Mouse (Mus musculus): ENCODE data around the gene Mrps36.
"Not testable (repeated sequence)": the region's sequence is repeated elsewhere in the genome, so short reads cannot be mapped to it uniquely, and the experiment has no call there.

Mrps36 gene

DNA sequence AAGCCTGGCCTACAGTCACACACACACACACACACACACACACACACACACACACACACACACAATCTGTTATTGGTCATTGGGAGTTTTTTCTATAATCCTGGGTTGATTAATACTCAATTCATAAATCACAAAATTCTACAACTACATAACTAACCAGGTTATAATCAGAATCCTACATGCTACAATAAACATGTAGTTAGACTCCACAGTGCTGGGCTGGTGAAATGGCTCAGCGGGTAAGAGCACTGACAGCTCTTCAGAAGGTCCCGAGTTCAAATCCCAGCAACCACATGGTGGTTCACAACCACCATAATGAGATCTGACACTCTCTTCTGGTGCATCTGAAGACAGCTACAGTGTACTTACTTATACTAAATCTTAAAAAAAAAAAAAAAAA is 11.7 kb downstream of the Mrps36 start:
- DNase-seq (ENCODE audit: low read depth, low spot score), result no peak

DNA sequence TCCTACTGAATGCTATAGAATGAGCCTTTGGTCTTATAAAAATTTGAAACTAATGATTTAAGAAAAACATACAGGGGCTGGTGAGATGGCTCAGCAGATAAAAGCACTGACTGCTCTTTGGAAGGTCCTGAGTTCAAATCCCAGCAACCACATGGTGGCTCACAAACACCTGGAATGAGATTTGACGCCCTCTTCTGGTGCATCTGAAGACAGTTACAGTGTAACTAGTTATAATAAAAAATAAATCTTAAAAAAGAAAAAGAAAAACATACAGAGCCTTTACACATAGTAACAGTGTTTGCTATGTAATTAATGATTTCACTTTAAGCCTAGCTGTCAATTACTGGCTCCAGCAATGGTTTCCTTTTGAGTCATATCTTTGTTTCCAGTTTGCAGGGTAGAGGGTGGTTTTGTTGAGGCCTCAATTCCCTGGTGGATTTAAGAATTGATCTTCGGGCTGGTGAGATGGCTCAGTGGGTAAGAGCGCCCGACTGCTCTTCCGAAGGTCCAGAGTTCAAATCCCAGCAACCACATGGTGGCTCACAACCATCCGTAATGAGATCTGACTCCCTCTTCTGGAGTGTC is 12.9 kb downstream of the Mrps36 start:
- not testable (repeated sequence) for DNase-seq (ENCODE audit: low read depth, low spot score)

DNA sequence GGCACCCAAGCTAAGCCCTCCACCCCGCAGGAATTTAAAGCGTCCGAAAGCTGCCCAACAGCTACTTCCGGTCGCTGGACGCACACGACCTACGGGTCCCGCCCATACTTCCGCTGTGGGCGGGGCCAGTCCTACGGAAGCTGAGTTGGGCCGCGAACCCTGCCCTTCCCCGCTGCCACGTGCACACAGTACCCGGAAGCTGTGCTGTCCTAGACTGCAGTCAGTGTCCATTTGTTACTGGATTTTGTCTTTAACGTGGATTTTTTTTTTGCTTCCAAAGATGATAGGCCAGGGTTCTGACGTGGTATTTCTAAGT is 13.6 kb downstream of the Mrps36 start, which contains the start of gene Cdk7:
TSS of gene Cdk7 (minus strand) at position 79 of the 316 bp plus-strand sequence.
- DNase-seq (ENCODE audit: low read depth, low spot score), result peak; percentile 97

DNA sequence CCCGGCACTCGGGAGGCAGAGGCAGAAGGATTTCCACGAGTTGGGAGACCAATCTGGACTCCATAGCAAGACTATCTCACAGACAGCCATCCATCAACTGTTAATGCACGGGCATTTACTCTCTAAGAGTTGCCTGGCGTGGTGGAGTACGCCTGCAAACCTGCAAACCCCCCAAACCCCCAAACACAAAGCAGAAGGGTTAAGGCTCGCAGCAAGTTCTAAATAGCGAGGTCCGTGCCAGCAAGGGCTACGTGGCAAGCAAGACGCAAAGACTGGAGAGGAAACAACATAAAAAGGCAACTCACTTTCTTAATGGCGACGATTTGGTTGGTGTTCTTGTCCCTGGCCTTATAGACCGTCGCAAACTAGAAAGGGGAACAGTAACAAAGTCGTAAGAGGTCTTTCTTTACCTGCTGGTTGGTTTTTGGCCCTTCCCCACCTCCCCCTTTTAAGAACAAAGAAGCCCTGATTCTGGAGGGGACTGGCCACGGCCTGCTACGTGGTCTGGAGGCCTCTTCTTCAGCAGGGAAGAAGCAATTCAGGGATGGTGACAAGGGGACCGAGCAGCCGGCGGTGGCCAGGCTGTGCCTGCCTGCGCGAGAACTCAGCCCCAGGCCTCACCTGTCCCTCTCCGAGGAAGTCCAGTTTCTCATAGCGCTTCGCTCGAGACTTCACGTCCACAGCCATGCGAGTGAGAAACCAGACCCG is 14.2 kb downstream of the Mrps36 start:
- DNase-seq (ENCODE audit: low read depth, low spot score), result no peak

DNA sequence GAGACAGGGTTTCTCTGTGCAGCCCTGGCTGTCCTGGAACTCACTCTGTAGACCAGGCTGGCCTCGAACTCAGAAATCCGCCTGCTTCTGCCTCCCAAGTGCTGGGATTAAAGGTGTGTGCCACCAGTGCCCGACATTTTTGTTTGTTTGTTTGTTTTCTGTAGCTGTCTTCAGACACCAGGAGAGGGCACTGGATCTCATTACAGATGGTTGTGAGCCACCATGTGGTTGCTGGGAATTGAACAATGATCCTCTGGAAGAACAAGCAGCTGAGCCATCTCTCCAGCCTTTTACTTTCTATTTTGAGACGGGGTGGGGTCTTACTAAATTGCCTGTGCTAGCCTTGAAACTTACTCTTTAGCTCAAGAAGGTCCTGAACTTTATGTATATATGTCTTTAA is 15.9 kb downstream of the Mrps36 start:
- peak; percentile 69 for DNase-seq (ENCODE audit: low read depth, low spot score)

DNA sequence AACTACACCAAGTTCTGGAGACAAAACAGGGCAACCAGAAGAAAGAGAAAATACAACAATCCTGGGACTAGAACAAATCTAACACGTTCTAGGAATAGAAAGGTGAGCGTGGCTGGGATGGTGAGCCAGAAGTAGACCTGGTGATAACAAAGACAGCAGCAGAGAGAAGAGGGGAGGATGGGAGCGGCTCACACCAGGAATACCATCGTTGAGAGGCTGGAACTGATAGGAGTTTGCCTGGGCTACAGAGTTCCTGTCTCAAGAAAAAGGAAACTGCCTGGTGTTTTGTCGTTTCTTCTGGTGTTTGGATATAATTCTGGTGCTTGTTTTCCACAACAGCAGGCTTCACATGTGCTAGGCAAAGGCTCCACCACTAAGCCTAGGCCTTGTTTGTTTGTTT is 16.4 kb downstream of the Mrps36 start:
- no peak for DNase-seq (ENCODE audit: low read depth, low spot score)

DNA sequence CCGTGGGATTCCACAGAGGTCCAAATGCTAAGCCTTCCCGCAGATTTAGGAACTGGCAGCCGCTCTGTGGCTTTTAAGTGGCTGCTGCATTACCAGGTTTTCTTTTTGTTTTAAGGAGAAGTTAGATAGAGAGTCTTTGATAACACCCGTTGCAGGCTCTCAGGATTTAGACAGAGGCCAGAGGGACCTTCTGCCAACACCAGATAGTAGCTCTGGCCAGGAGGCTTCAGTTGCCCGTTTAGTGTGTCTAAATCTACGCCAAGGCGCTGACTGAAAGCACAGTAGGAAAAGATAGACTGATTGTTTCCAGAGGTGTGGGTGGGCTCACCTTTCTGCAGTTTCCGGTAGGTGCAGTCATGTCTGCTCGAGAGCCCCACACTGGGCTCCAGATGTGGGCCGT is 19.3 kb downstream of the Mrps36 start:
- peak; percentile 24 for DNase-seq (ENCODE audit: low read depth, low spot score)

DNA sequence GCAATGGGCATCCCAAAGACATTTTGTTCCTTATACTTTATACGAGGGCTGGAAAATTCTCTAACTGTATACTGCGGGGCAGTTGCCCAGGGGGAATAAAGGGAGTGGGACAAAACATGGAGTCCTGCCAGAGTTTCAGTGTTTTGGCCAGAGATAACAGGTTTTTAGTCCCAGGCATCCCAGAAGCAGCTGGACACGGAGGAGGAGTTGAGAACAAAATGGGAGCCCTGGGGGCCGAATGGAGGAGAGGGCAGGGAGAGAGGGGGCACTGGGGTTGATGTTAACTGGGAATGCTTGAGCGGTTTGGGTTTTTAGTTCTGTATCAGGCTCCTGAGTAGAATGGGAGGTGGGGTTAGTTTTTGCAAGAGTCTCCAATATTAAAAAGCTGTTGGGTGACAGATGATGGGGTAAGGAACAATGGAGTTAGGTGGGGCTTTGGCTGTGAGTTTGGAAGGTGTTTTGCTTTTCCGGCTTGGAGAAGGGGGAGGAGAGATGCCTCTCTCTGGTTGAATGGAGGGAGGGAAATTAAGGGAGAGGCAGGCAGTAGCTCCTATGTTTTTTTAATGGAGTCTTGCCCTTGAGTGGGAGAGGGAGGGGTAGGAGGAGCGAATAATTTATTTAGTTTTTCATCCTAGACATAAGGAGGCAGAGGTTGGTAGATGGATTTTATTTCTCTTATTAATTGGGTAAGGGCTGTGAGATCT is 20.3 kb downstream of the Mrps36 start:
- DNase-seq (ENCODE audit: low read depth, low spot score), result peak; percentile 72

DNA sequence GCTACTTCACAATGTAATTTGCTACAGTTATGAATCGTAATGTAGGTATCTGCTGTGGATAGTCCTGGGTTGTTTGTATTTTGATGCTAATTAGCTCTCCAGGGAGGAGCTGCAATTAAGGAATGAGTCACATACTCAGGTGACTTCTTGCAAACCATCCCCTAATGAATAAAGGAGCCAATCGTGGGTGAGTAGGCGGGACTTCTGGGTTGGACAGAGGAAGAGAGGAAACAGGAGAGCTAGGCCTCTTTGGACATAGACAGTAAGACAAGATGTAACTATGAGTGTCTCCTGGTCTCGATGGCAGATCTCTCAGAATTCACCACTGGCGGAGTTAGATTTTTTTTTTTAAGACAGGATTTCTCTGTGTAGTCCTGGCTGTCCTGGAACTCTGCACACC is 22.8 kb downstream of the Mrps36 start:
- DNase-seq (ENCODE audit: low read depth, low spot score), result peak; percentile 76

DNA sequence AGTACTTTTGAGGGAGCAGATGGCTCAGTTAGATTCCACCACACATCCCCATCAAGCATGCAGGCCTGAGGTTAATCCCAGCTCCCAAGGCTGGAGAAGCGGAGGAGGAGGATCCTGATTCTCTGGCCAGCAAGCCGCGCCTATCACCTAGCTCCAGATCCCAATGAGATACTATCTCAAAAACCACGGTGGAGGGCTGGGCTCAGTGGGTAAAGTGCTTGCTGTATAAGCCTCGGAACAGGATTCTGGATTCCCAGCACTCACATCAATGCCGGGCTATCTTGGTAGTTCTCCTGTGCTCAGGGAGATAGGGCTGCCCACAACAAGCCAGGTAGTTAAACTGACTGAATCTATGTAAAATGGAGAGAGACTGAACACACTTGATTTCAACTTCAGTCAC is 29.0 kb downstream of the Mrps36 start:
- no peak for DNase-seq (ENCODE audit: low read depth, low spot score)

DNA sequence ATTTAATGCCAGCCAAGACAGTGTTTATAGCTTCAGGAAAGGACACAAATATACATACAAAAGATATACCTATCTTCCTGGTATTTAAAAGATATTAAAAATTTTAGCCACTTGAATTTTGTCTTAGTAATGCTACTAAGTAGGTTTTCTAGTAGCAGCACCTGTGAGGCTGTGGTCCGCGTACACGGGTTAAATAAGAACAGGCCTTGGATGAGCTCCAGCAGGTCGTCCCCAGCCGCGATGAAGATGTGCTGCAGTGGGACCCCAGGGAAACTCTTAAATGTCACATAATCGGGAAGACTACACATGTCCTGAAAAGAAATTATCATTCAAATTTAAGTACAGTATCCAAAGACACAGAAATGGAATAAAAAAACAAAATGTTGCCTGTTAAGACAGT is 38.3 kb downstream of the Mrps36 start:
- DNase-seq (ENCODE audit: low read depth, low spot score), result no peak

DNA sequence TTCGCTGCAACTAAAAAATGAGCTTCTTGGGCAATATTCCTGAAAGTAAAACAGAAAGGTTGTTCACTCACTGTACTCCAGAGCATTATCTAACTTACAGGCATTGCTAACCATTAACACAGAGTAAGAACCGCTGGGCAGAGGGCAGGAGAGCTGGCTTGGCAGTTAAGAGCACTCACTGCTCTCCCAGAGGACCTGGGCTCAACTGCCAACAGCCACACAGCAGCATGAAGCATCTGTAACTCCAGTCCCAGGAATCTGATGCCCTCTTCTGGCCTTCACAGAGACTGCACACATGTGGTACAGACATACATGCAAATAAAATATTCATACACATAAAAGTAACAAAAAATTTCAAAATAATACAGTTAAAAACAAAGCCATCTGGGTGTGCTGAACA is 41.0 kb downstream of the Mrps36 start:
- peak; percentile 53 for DNase-seq (ENCODE audit: low read depth, low spot score)

DNA sequence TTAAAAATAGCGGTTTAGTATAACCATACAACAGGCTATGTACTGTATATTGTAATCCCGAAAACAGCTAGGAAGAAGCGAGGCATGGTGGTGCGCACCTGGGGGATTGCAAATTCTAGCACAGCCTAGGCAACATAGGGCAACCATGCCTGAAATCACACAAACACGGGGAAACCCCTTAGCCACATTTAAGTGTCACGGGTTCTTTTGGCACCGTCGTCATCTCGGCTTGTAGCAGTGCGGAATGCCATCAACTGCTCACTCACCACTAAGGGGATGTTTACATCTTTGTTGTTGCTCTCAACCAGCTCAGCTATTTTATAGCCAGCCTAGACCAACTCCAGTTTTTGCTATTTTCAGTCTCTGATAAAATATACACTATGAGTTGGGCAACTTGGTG is 45.6 kb downstream of the Mrps36 start:
- no peak for DNase-seq (ENCODE audit: low read depth, low spot score)

DNA sequence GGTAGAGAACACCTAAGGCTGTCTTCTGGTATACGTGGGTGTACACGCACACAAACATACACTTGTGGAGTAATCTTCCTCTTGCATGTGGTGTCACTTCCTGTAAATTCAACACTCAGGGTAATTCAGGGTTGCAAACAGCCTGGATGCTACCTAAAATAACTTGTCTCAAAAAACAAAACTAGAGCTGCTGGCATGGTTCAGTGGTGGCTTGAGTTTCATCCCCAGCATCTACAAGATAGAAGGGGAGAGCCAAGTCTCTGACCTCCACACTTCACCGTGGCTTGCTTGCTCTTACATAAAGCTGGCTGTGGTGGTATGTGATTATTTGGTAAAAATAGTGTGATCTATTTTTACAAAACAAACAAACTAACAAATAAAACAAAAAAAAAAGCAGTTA is 46.9 kb downstream of the Mrps36 start:
- no peak for DNase-seq (ENCODE audit: low read depth, low spot score)

DNA sequence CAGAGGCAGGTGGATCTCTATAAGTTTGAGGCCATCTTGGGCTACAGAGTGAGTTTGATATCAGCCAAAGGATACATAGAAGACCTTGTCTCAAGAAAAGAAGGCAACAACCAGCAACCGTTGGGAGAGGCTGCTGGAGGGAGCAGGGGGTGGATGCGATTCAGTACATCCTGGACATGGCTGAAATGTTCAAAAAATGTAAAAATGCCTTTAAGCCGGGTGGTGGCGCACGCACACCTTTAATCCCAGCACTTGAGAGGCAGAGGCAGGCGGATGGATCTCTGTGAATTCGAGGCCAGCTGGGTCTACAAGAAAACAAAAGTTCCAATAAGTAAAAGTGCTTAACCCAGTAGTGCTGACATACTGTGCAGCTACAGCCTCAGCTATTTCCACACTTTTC is 56.9 kb downstream of the Mrps36 start:
- DNase-seq (ENCODE audit: low read depth, low spot score), result peak; percentile 65
